ENCODE assay signal across 7 mouse cellular contexts in genomic region chr1:55130943-55131401, GRCm38 (mm10). TPM values are rescaled to one million over a fixed set of nuclear protein-coding genes. Genes with fewer than 3 reads are reported as not detected.
DNase-seq lines count a peak whose midpoint lies in the region; ATAC-seq lines count a peak whose summit lies in the region.

Gene Mob4, plus strand, starts transcription at chr1:55131231.

- H3K36me3 ChIP-seq in embryonic facial prominence, embryonic 10.5 days (replicated peaks) = peaks cover 23% of the 10 kb centered on the region
- peaks cover 24% of the 10 kb centered on the region for H3K36me3 ChIP-seq in limb, embryonic 10.5 days
- H3K36me3 ChIP-seq in midbrain, embryonic 13.5 days = 0 out of 2 replicates have a peak, but pooled peaks cover 5% of the 10 kb centered on the region

- H3K27ac ChIP-seq in embryonic facial prominence, embryonic 10.5 days (replicated peaks) = peak within 1 kb of the TSS; percentile 99
- peak within 1 kb of the TSS; percentile 99 for H3K27ac ChIP-seq in limb, embryonic 10.5 days
- H3K27ac ChIP-seq in midbrain, embryonic 13.5 days = peak within 1 kb of the TSS; percentile 98

- peak; percentile 98 for DNase-seq in adrenal gland, postnatal 10 days
- DNase-seq in embryonic facial prominence, embryonic 10.5 days (ENCODE audit: low spot score) = peak; percentile 96
- peak; percentile 87 for DNase-seq in kidney, adult 11 months
- DNase-seq in limb, embryonic 10.5 days (ENCODE audit: low spot score) = peak; percentile 98
- DNase-seq in spleen, adult 12 weeks (ENCODE audit: low spot score) = peak; percentile 88

- no peaks in the 10 kb centered on the region for H3K9me3 ChIP-seq in embryonic facial prominence, embryonic 10.5 days
- no peaks in the 10 kb centered on the region for H3K9me3 ChIP-seq in limb, embryonic 10.5 days (replicated peaks)
- H3K9me3 ChIP-seq in midbrain, embryonic 13.5 days = no peaks in the 10 kb centered on the region

- WGBS in embryonic facial prominence, embryonic 10.5 days = under 1% methylated on average over 42 of the region's 42 CpGs
- WGBS in limb, embryonic 10.5 days = under 1% methylated on average over 42 of the region's 42 CpGs
- under 1% methylated on average over 42 of the region's 42 CpGs for WGBS in midbrain, embryonic 13.5 days

- H3K9ac ChIP-seq in midbrain, embryonic 13.5 days (replicated peaks) = peak within 1 kb of the TSS; percentile 99

- peaks cover 13% of the 10 kb centered on the region for H3K4me1 ChIP-seq in embryonic facial prominence, embryonic 10.5 days
- peaks cover 22% of the 10 kb centered on the region for H3K4me1 ChIP-seq in limb, embryonic 10.5 days
- peaks cover 37% of the 10 kb centered on the region for H3K4me1 ChIP-seq in midbrain, embryonic 13.5 days (replicated peaks)

- H3K4me3 ChIP-seq in embryonic facial prominence, embryonic 10.5 days = peak within 1 kb of the TSS; percentile 90
- peak within 1 kb of the TSS; percentile 99 for H3K4me3 ChIP-seq in limb, embryonic 10.5 days
- peak within 1 kb of the TSS; percentile 98 for H3K4me3 ChIP-seq in midbrain, embryonic 13.5 days (replicated peaks)

- H3K27me3 ChIP-seq in embryonic facial prominence, embryonic 10.5 days (replicated peaks; ENCODE audit: low read depth, poor library complexity, severe bottlenecking) = no peaks in the 10 kb centered on the region
- H3K27me3 ChIP-seq in limb, embryonic 10.5 days (ENCODE audit: low read depth, poor library complexity, severe bottlenecking) = no peaks in the 10 kb centered on the region
- H3K27me3 ChIP-seq in midbrain, embryonic 13.5 days = no peaks in the 10 kb centered on the region

- peak within 1 kb of the TSS; percentile 63 for H3K4me2 ChIP-seq in midbrain, embryonic 13.5 days (replicated peaks)

- ATAC-seq in granulocyte monocyte progenitor cell, adult 5-6 weeks (replicated peaks; ENCODE audit: poor library complexity, severe bottlenecking) = peak; percentile 90
- peak; percentile 98 for ATAC-seq in midbrain, embryonic 13.5 days

RNA-seq across cellular contexts. Expression of gene Mob4, which starts in this region (rescaled TPM):
- total RNA-seq in adrenal gland, postnatal 10 days (2021) = 100 to 1,000 TPM; 132 to 252 TPM
- polyA plus RNA-seq in embryonic facial prominence, embryonic 10.5 days (2016; fragmentation: Nextera tagmentation; extraction: Ambion mirVana) = 129 and 137 TPM in 2 replicates
- 42.9 and 43.9 TPM in 2 replicates for total RNA-seq in granulocyte monocyte progenitor cell, adult 5-6 weeks (2014; fragmentation: Nextera tagmentation)
- total RNA-seq in granulocyte monocyte progenitor cell, adult 5-6 weeks (2017) = 32.6 and 49.7 TPM in 2 replicates
- polyA plus RNA-seq in limb, embryonic 10.5 days (2016; fragmentation: Nextera tagmentation; extraction: Ambion mirVana) = 125 and 139 TPM in 2 replicates
- polyA plus RNA-seq in midbrain, embryonic 13.5 days (2015; fragmentation: Nextera tagmentation; extraction: Ambion mirVana) = 189 and 208 TPM in 2 replicates

Comparison
In these comparisons a context has a peak if more than half of its experiments do, and no peak if none do; other contexts are left out.
1. Peak in every context shown above with its lines: DNase-seq, ATAC-seq, H3K4me3 ChIP-seq and H3K27ac ChIP-seq.